Comparison of ENCODE assay signal across 15 mouse cellular contexts in the genomic region with DNA sequence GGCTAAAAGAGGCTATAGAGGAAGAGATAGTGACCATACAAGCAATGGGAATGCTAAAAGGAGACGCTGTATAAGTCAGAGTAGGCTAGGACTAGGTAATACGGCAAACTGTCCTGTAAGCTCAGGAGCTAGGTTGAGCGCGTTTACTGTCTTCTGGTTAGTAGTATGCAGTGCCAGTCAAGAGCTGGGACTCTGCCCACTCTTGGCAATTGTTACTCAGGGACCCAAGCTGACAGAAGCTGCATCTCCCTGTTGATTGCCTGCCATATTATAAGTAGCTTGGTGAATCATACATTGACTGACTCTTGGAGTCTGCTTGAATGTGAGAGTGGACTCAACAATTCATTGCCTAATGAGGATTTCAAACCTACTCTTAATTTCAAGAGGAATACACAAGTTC. TPM values are rescaled to one million over a fixed set of nuclear protein-coding genes. Genes with fewer than 3 reads are reported as not detected.
A peak's percentile ranks its signal among the peaks of the same experiment; 100 is the strongest.
DNase-seq lines count a peak whose midpoint lies in the region; ATAC-seq lines count a peak whose summit lies in the region.
"Had no signal": no experiment of that assay in that cellular context is flagged by ENCODE, and none has a peak within 500 bp of the region (broad histone marks: within the 10 kb centered on the region; RNA-seq: fewer than 3 reads in every experiment).

No protein-coding gene starts in this region.

- ATAC-seq in cerebellum, adult (ENCODE audit: insufficient number of reproducible peaks, low FRiP score, low TSS enrichment), result no peak; the same call in 1 of the 2 replicates
- ATAC-seq in intestine, embryonic 16.5 days, result no peak
- ATAC-seq in neural tube, embryonic 15.5 days (ENCODE audit: low FRiP score), result no peak

- H3K36me3 ChIP-seq in intestine, embryonic 16.5 days (ENCODE audit: control insufficient read depth, insufficient read depth, low read length), result no peaks in the 10 kb centered on the region
- H3K36me3 ChIP-seq in neural tube, embryonic 15.5 days, result no peaks in the 10 kb centered on the region; the same call in 1 of the 2 replicates
- H3K36me3 ChIP-seq: liver, embryonic 13.5 days had no signal

- DNase-seq in cerebellum, adult 11 months, result peak; percentile 61
- peak; percentile 45 to 73 for DNase-seq in layer of hippocampus, adult 18-20 months (ENCODE audit: low spot score in 2 of 2)
- no peak for DNase-seq in layer of hippocampus, postnatal 25 days (ENCODE audit: extremely low spot score in 1 of 2, low spot score in 1 of 2)
- DNase-seq in cerebellum, adult 18-20 months, result peak; percentile 66 to 76
- peak; percentile 37 to 52 for DNase-seq in layer of hippocampus, postnatal 10 days (ENCODE audit: low spot score in 2 of 2)
- DNase-seq: heart, postnatal 36 days; liver, embryonic 13.5 days; lung, postnatal 10 days; thymus, postnatal 14 days had no signal

- H3K9ac ChIP-seq in intestine, embryonic 16.5 days (ENCODE audit: low read depth, low read length), result no peak overlapping the region
- no peak overlapping the region for H3K9ac ChIP-seq in neural tube, embryonic 15.5 days (replicated peaks)
- H3K9ac ChIP-seq: liver, embryonic 13.5 days had no signal

- H3K9me3 ChIP-seq in intestine, embryonic 16.5 days (ENCODE audit: control insufficient read depth, low read length), result no peaks in the 10 kb centered on the region
- no peaks in the 10 kb centered on the region for H3K9me3 ChIP-seq in neural tube, embryonic 15.5 days (replicated peaks)
- H3K9me3 ChIP-seq: liver, embryonic 13.5 days had no signal

- H3K4me3 ChIP-seq in intestine, embryonic 16.5 days (ENCODE audit: low read length), result no peak overlapping the region
- no peak overlapping the region for H3K4me3 ChIP-seq in neural tube, embryonic 15.5 days (replicated peaks)
- H3K4me3 ChIP-seq: liver, embryonic 13.5 days had no signal

- no peak overlapping the region for H3K27ac ChIP-seq in intestine, embryonic 16.5 days (ENCODE audit: low read length)
- H3K27ac ChIP-seq in neural tube, embryonic 15.5 days (replicated peaks), result no peak overlapping the region
- H3K27ac ChIP-seq: kidney, postnatal 0 days; liver, embryonic 13.5 days had no signal

- no peak overlapping the region for H3K4me2 ChIP-seq in intestine, embryonic 16.5 days (ENCODE audit: low read depth, low read length)
- H3K4me2 ChIP-seq in neural tube, embryonic 15.5 days, result no peak overlapping the region
- H3K4me2 ChIP-seq: heart, embryonic 11.5 days; liver, embryonic 13.5 days had no signal

- no peaks in the 10 kb centered on the region for H3K27me3 ChIP-seq in intestine, embryonic 16.5 days (replicated peaks; ENCODE audit: control insufficient read depth, insufficient read depth, low read length)
- no peaks in the 10 kb centered on the region for H3K27me3 ChIP-seq in neural tube, embryonic 15.5 days (replicated peaks)
- H3K27me3 ChIP-seq: liver, embryonic 13.5 days had no signal

- H3K4me1 ChIP-seq in intestine, embryonic 16.5 days (ENCODE audit: control insufficient read depth, insufficient read depth, low read length), result peaks cover 20% of the 10 kb centered on the region
- peaks cover 30% of the 10 kb centered on the region for H3K4me1 ChIP-seq in neural tube, embryonic 15.5 days

- 97% methylated on average over 4 of the region's 4 CpGs for WGBS in intestine, embryonic 16.5 days
- WGBS in neural tube, embryonic 15.5 days, result 98% methylated on average over 4 of the region's 4 CpGs

RNA-seq across cellular contexts. Expression of gene Ldhd, which starts 28.1 kb away (rescaled TPM):
- 1 to 10 TPM; 7.0 to 8.3 TPM for total RNA-seq in layer of hippocampus, adult 18-20 months (2021)
- total RNA-seq in layer of hippocampus, postnatal 25 days (2021), result 1 to 10 TPM; 6.6 to 7.2 TPM
- total RNA-seq in layer of hippocampus, postnatal 10 days (2021), result 1 to 10 TPM; 2.3 to 2.6 TPM
- polyA plus RNA-seq in intestine, embryonic 16.5 days (2015; fragmentation: Nextera tagmentation; extraction: Ambion mirVana), result 2.7 and 3.5 TPM in 2 replicates
- 0.93 and 1.5 TPM in 2 replicates for polyA plus RNA-seq in neural tube, embryonic 15.5 days (2015; fragmentation: Nextera tagmentation; extraction: Ambion mirVana)
- total RNA-seq: neutrophil, adult 5-6 weeks had no signal

RNA-seq across cellular contexts. Expression of gene Zfp1, which starts 41.2 kb away (rescaled TPM):
- total RNA-seq in layer of hippocampus, adult 18-20 months (2021), result 10 to 100 TPM; 21.1 to 22.2 TPM
- total RNA-seq in layer of hippocampus, postnatal 25 days (2021), result 10 to 100 TPM; 19.4 to 22.3 TPM
- total RNA-seq in layer of hippocampus, postnatal 10 days (2021), result 10 to 100 TPM; 21.4 to 21.9 TPM
- polyA plus RNA-seq in intestine, embryonic 16.5 days (2015; fragmentation: Nextera tagmentation; extraction: Ambion mirVana), result 12.6 and 16.0 TPM in 2 replicates
- polyA plus RNA-seq in neural tube, embryonic 15.5 days (2015; fragmentation: Nextera tagmentation; extraction: Ambion mirVana), result 26.9 TPM in 2 replicates

Comparison
In these comparisons a context has a peak if more than half of its experiments do, and no peak if none do; other contexts are left out.
1. DNase-seq: peak in cerebellum, adult 11 months (single experiment), layer of hippocampus, adult 18-20 months (2 of 2), cerebellum, adult 18-20 months (2 of 2) and layer of hippocampus, postnatal 10 days (2 of 2); none in layer of hippocampus, postnatal 25 days (0 of 2).